Mouse (Mus musculus): ENCODE data around the gene Htr1d. TPM values are rescaled to one million over a fixed set of nuclear protein-coding genes. Genes with fewer than 3 reads are reported as not detected.

Gene Htr1d
- total and polyA plus RNA-seq, 3 experiments = 0.05 TPM; not detected in 2

GRCm38 (mm10) chr4:136449795-136450194, 26.5 kb downstream of the Htr1d start:
- TF ChIP-seq POLR2AphosphoS5 (IDR thresholded peaks at IDR 0.05; ENCODE audit: insufficient replicate concordance, low read depth, low read length) (no peak), TAL1 (conservative IDR thresholded peaks at IDR 0.05; ENCODE audit: low read depth, low read length) (no peak), CTCF (IDR thresholded peaks at IDR 0.05; ENCODE audit: low read depth, low read length) (no peak), GATA2 (IDR thresholded peaks at IDR 0.05; ENCODE audit: borderline replicate concordance, low read depth, low read length) (no peak), GATA1 (IDR thresholded peaks at IDR 0.05; ENCODE audit: borderline replicate concordance, low read length) (no peak)
- Histone ChIP-seq H3K36me3 (replicated peaks) (no peaks in the 10 kb centered on the region), H3K9me3 (replicated peaks) (no peaks in the 10 kb centered on the region), H3K4me3 (ENCODE audit: low read depth, low read length) (no peak overlapping the region), H3K4me1 (ENCODE audit: insufficient read depth, low read depth, low read length) (0 out of 2 replicates have a peak, but pooled peaks cover 5% of the 10 kb centered on the region), H3K27me3 (ENCODE audit: insufficient read depth, low read length) (no peaks in the 10 kb centered on the region)
- DNase-seq (ENCODE audit: low spot score) = no peak
- ATAC-seq (ENCODE audit: extremely low read depth, insufficient number of reproducible peaks, low FRiP score, poor library complexity, severe bottlenecking) = no peak

- TF ChIP-seq CTCF (IDR thresholded peaks at IDR 0.05; ENCODE audit: low read depth, low read length) (no peak), GATA2 (IDR thresholded peaks at IDR 0.05; ENCODE audit: borderline replicate concordance, low read depth, low read length) (no peak), TAL1 (conservative IDR thresholded peaks at IDR 0.05; ENCODE audit: low read depth, low read length) (no peak), GATA1 (IDR thresholded peaks at IDR 0.05; ENCODE audit: borderline replicate concordance, low read length) (no peak), POLR2AphosphoS5 (IDR thresholded peaks at IDR 0.05; ENCODE audit: insufficient replicate concordance, low read depth, low read length) (no peak)
- ATAC-seq (ENCODE audit: extremely low read depth, insufficient number of reproducible peaks, low FRiP score, poor library complexity, severe bottlenecking) = no peak
These were observed 26.9 kb downstream of the Htr1d start for GRCm38 (mm10) chr4:136450271-136450670.

GRCm38 (mm10) chr4:136451564-136451963, 28.2 kb downstream of the Htr1d start:
- Histone ChIP-seq H3K9me3 (replicated peaks) (no peaks in the 10 kb centered on the region), H3K36me3 (replicated peaks) (no peaks in the 10 kb centered on the region), H3K4me3 (ENCODE audit: low read depth, low read length) (no peak overlapping the region), H3K27me3 (ENCODE audit: insufficient read depth, low read length) (no peaks in the 10 kb centered on the region; the same call in 1 of the 2 replicates), H3K4me1 (ENCODE audit: insufficient read depth, low read depth, low read length) (0 out of 2 replicates have a peak, but pooled peaks cover 5% of the 10 kb centered on the region)
- DNase-seq (ENCODE audit: low spot score) (no peak), ATAC-seq (ENCODE audit: extremely low read depth, insufficient number of reproducible peaks, low FRiP score, poor library complexity, severe bottlenecking) (no peak)
- no peak for TF ChIP-seq GATA1 (IDR thresholded peaks at IDR 0.05; ENCODE audit: borderline replicate concordance, low read length)
- TF ChIP-seq GATA2 (IDR thresholded peaks at IDR 0.05; ENCODE audit: borderline replicate concordance, low read depth, low read length) = no peak
- TF ChIP-seq CTCF (IDR thresholded peaks at IDR 0.05; ENCODE audit: low read depth, low read length) = no peak
- no peak for TF ChIP-seq POLR2AphosphoS5 (IDR thresholded peaks at IDR 0.05; ENCODE audit: insufficient replicate concordance, low read depth, low read length)
- TF ChIP-seq TAL1 (conservative IDR thresholded peaks at IDR 0.05; ENCODE audit: low read depth, low read length) = no peak

More at GRCm38 (mm10) chr4:136450271-136450670, 26.9 kb downstream of the Htr1d start:
- no peak for DNase-seq (ENCODE audit: low spot score)
- H3K27me3 ChIP-seq (ENCODE audit: insufficient read depth, low read length) = no peaks in the 10 kb centered on the region
- no peaks in the 10 kb centered on the region for H3K36me3 ChIP-seq (replicated peaks)
- no peaks in the 10 kb centered on the region for H3K9me3 ChIP-seq (replicated peaks)
- H3K4me1 ChIP-seq (ENCODE audit: insufficient read depth, low read depth, low read length) = 0 out of 2 replicates have a peak, but pooled peaks cover 5% of the 10 kb centered on the region
- no peak overlapping the region for H3K4me3 ChIP-seq (ENCODE audit: low read depth, low read length)

- TF ChIP-seq GATA1 (IDR thresholded peaks at IDR 0.05; ENCODE audit: borderline replicate concordance, low read length) = no peak
- TF ChIP-seq GATA2 (IDR thresholded peaks at IDR 0.05; ENCODE audit: borderline replicate concordance, low read depth, low read length) = no peak
- TF ChIP-seq TAL1 (conservative IDR thresholded peaks at IDR 0.05; ENCODE audit: low read depth, low read length) = no peak
- no peak for TF ChIP-seq CTCF (IDR thresholded peaks at IDR 0.05; ENCODE audit: low read depth, low read length)
- TF ChIP-seq POLR2AphosphoS5 (IDR thresholded peaks at IDR 0.05; ENCODE audit: insufficient replicate concordance, low read depth, low read length) = no peak
- no peaks in the 10 kb centered on the region for H3K36me3 ChIP-seq (replicated peaks)
- ATAC-seq (ENCODE audit: extremely low read depth, insufficient number of reproducible peaks, low FRiP score, poor library complexity, severe bottlenecking) = no peak
These were observed 29.0 kb downstream of the Htr1d start for GRCm38 (mm10) chr4:136452286-136452685.

GRCm38 (mm10) chr4:136452792-136453191, 29.5 kb downstream of the Htr1d start:
- Histone ChIP-seq H3K36me3 (replicated peaks) (no peaks in the 10 kb centered on the region), H3K4me1 (ENCODE audit: insufficient read depth, low read depth, low read length) (0 out of 2 replicates have a peak, but pooled peaks cover 5% of the 10 kb centered on the region), H3K9me3 (replicated peaks) (no peaks in the 10 kb centered on the region), H3K27me3 (ENCODE audit: insufficient read depth, low read length) (no peaks in the 10 kb centered on the region; the same call in 1 of the 2 replicates), H3K4me3 (ENCODE audit: low read depth, low read length) (no peak overlapping the region)
- TF ChIP-seq GATA2 (IDR thresholded peaks at IDR 0.05; ENCODE audit: borderline replicate concordance, low read depth, low read length) (no peak), GATA1 (IDR thresholded peaks at IDR 0.05; ENCODE audit: borderline replicate concordance, low read length) (no peak)
- ATAC-seq (ENCODE audit: extremely low read depth, insufficient number of reproducible peaks, low FRiP score, poor library complexity, severe bottlenecking) (no peak), DNase-seq (ENCODE audit: low spot score) (no peak)

More at GRCm38 (mm10) chr4:136452286-136452685, 29.0 kb downstream of the Htr1d start:
- Histone ChIP-seq H3K4me3 (ENCODE audit: low read depth, low read length) (no peak overlapping the region), H3K9me3 (replicated peaks) (no peaks in the 10 kb centered on the region), H3K27me3 (ENCODE audit: insufficient read depth, low read length) (no peaks in the 10 kb centered on the region; the same call in 1 of the 2 replicates), H3K4me1 (ENCODE audit: insufficient read depth, low read depth, low read length) (0 out of 2 replicates have a peak, but pooled peaks cover 5% of the 10 kb centered on the region)
- DNase-seq (ENCODE audit: low spot score) = no peak

- no peaks in the 10 kb centered on the region for H3K9me3 ChIP-seq (replicated peaks)
- DNase-seq (ENCODE audit: low spot score) = no peak
- TF ChIP-seq GATA1 (IDR thresholded peaks at IDR 0.05; ENCODE audit: borderline replicate concordance, low read length) = no peak
- no peak for TF ChIP-seq GATA2 (IDR thresholded peaks at IDR 0.05; ENCODE audit: borderline replicate concordance, low read depth, low read length)
- no peak for TF ChIP-seq TAL1 (conservative IDR thresholded peaks at IDR 0.05; ENCODE audit: low read depth, low read length)
- TF ChIP-seq CTCF (IDR thresholded peaks at IDR 0.05; ENCODE audit: low read depth, low read length) = peak; percentile 88
- TF ChIP-seq POLR2AphosphoS5 (IDR thresholded peaks at IDR 0.05; ENCODE audit: insufficient replicate concordance, low read depth, low read length) = no peak
- no peaks in the 10 kb centered on the region; the same call in 1 of the 2 replicates for H3K27me3 ChIP-seq (ENCODE audit: insufficient read depth, low read length)
- H3K4me1 ChIP-seq (ENCODE audit: insufficient read depth, low read depth, low read length) = 0 out of 2 replicates have a peak, but pooled peaks cover 5% of the 10 kb centered on the region
- no peaks in the 10 kb centered on the region for H3K36me3 ChIP-seq (replicated peaks)
- H3K4me3 ChIP-seq (ENCODE audit: low read depth, low read length) = no peak overlapping the region
- no peak for ATAC-seq (ENCODE audit: extremely low read depth, insufficient number of reproducible peaks, low FRiP score, poor library complexity, severe bottlenecking)
These were observed 31.5 kb downstream of the Htr1d start for GRCm38 (mm10) chr4:136454850-136455260.

Data from G1E (cell line).